Mouse (Mus musculus): ENCODE measurements around the gene Mov10. TPM values are rescaled to one million over a fixed set of nuclear protein-coding genes. Genes with fewer than 3 reads are reported as not detected.
A peak's percentile ranks its signal among the peaks of the same experiment; 100 is the strongest.
"Not testable (repeated sequence)": the region's sequence is repeated elsewhere in the genome, so short reads cannot be mapped to it uniquely, and the experiment has no call there.

Gene Mov10
- total RNA-seq, 2 experiments from 2014 or later = 29.8 to 30.0 TPM

DNA sequence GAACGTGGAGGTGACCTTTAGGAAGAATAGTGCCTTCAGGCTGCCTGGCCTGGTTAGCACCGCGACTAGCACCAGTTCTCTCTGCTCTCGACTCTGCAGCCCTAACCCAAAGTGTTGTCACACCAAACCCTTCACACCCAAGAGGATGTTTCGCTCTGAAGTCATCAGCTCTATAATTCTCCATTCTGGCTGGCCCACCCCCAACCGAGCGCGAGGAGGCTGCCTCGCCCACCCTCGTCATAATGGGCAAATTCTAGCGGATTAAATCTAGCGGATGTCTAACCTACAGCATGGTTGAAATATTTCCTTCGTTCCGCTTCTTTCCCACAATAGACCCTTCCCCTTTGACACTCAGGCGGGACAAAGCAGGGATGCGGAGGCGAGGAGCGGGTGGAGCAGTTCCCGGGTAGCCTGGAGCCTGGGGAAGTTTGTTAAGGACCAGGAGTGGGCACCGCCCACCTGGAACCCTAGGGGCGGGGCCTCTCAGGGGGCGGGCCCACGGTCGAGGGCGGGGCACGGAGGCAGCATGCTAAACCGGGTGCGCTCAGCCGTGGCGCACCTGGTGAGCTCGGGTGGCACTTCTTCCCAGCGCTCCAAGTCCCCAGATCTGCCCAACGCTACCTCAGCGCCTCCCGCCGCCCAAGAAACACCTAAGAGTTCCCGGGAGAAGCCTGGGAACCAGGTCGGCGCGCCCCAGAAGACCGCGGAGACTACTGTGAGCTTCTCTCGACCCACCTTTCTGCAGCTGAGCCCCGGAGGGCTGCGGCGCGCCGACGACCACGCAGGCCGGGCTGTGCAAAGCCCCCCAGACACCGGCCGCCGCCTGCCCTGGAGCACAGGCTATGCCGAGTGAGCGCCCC, 37.6 kb downstream of the Mov10 start, which contains the start of gene Ppm1j:
TSS of gene Ppm1j (plus strand) at position 496 of the 860 bp plus-strand sequence.
- peak; percentile 84 for DNase-seq

DNA sequence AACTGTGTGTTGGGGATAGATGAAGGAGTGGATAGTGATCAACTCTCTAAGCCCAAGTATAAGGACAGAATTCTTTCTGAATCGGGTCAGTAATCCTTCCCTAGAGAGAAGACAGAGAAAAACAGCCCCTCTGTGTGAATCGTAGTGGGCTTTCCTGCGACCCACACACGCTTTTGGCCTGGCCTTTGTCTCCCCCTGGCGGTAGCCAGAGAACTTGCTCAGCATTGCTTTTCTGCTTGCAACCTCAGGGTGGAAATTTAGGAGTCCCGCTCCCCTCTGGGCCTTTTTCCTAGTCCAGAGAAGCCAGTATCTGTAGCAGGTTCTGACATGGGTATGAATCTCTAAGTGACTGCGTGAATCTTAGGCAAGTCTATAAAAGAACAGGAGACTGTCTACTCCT, 38.4 kb downstream of the Mov10 start:
- DNase-seq = peak; percentile 77

DNA sequence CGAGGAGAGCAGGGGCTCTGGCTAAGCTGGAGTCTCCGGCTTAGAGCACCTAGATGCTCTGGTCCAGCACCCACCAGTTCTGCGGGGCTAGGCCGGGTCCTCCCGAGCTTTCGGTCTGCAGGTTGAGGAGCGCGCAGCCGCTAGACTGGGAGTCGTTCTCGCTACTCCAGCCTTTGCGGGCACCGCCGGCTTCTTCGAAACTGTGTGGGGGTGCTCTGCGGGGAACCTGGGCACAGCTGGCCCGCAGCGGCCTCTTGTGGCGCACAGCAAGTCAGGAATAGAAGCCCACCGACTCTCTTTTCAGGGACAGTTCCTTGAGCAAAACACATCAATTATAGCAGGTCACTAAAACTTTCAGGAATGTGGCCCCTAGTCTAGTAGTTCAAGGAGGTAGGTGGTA, 41.0 kb downstream of the Mov10 start:
- DNase-seq = peak; percentile 39

DNA sequence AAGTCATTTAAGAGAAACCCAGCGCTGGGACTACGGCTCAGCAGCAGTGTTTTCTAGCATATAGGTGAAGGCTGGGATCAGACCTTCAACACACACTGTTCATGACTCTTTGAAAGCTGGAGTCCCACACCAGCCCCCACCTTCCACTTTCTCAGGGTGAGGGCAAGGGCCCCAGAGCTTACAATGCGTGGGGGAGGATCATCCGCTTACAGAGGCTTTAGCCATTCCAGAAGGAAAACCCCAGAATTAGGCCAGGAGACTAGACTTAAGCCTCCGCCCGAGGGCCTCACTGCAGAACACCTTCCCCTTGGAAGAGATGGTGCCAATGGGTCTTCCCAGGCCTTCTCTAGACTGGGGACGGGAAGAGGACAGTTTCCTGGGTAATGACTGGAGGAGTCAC, 45.1 kb downstream of the Mov10 start:
- no peak for DNase-seq

DNA sequence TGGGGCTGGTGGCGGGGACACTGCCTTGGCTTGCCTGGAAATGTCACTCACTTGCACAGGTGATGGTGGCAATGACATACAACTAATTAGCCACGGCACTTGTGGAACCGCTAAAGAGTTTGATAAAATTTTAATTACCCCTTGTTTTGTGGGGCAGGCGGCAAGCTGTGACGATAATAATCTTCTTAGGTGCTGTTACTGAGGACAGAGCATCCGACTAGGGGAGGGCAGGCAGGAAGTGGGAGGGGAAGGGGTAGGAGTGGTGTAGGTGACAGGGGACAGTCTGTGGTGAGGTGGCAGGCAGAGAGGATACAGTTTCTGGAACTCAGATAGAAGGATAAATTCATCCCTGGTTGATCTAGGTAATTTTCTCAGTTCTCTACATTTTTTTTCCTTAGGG, 46.9 kb downstream of the Mov10 start:
- DNase-seq = no peak

DNA sequence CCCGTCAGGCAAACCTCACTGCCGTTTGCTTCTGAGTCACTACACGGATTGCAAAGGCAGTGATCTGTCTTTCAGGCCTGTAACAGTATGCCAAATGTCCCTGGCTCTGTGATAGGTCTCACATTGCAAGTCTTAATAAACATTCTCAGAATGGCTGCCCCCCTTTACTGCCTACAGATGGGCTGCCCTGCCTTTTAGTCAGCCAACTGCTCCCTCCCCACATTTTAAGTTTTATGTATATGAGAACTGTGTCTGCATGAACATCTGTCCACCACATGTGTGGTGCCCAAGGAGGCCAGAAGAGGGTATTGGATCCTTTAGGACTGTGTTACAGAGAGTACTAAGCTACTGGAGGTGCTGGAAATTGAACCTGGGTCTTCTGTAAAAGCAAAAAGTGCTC, 47.4 kb downstream of the Mov10 start:
- no peak for DNase-seq

DNA sequence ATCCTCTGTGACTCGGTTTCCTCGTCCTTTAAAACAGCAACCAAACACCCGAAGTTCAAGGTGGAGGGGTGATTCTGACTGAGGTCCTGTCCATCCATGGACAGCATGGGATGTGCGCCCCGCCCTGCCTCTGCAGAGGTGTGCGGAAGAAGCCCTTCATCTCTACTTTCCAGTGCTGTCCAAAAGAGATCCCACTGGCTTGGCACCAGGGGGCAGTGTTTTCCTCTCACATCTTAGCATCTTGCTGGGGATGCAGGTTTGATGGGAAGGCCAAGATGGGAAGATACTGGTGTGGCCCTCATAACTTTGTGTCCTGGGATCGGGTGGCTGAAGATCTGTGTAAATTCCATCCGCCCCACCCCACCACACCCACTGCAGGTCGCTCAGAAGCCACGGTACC, 48.3 kb downstream of the Mov10 start:
- DNase-seq = peak; percentile 73

DNA sequence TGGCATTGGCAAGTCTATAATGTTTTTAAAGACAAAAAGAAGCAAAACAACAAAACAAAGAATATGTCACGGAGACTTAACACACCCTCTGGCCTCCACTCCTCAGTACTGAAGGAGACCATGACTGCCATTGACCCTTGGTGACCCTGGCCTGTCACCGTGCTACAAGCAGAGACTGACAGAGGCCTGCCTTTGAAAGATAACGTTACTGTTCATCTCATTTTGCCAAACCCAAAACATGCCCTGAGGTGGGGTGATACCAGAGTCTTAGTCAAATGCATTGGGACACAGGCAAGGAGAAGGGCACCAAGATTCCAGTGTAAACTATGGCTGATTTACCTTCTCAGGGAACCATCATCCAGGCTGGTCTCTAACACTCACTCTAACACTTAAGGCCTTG, 49.2 kb downstream of the Mov10 start:
- no peak for DNase-seq

DNA sequence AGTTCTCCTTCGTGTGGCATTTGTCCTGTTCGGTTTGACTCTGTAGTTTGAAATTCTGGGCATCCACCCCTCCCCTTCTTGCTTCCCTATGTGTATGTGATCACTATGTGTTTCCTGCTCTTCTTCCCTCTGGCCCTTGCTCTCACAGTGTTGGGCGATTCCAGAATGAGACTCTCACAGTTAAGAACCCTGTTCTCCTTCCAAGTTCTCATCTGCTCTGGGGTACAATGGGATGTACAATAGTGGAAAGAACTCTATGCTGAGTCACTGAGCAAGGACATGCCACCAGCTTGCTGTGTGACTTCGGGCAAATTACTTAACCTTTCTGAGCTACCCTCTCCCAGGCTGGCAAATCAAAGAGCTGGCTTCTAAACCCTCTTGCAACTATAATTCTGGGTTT, 50.6 kb downstream of the Mov10 start:
- no peak for DNase-seq

DNA sequence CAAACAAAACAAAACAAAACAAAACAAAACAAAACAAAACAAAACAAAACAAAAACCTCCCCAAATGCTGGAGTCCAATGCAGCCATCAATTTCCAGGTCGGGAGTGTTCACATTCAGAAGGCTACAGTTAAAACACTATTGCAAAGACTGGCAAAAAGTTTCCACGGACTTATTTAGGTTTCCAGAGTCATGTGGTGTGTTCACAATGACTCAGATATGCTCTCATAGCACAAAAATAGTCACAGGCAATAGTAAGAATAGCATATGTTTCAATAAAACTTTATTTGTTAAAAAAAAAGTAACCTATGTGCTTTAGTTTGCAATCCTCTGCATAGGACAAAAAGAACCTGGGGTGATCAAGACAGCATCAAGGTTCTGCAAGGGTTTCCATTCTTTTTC, 51.2 kb downstream of the Mov10 start:
- no peak for DNase-seq

DNA sequence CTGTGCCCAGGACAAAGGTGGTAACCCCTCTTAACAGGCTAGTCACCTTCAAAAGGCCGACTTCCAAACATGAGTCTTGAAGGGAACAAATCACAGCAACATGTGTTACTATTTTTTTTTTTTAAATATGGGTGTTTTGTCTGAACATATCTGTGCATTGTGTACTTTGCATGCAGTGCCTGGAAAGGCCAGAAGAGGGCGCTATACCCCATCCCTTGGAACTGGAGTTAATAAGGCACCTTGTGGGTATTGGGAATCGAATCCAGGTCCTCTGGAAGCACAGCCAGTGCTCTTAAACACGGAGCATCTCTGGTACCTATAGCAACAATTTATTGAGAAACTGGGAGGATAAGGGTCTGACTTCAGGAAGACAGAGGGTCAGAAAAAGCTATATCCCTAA, 53.3 kb downstream of the Mov10 start:
- DNase-seq = peak; percentile 39

DNA sequence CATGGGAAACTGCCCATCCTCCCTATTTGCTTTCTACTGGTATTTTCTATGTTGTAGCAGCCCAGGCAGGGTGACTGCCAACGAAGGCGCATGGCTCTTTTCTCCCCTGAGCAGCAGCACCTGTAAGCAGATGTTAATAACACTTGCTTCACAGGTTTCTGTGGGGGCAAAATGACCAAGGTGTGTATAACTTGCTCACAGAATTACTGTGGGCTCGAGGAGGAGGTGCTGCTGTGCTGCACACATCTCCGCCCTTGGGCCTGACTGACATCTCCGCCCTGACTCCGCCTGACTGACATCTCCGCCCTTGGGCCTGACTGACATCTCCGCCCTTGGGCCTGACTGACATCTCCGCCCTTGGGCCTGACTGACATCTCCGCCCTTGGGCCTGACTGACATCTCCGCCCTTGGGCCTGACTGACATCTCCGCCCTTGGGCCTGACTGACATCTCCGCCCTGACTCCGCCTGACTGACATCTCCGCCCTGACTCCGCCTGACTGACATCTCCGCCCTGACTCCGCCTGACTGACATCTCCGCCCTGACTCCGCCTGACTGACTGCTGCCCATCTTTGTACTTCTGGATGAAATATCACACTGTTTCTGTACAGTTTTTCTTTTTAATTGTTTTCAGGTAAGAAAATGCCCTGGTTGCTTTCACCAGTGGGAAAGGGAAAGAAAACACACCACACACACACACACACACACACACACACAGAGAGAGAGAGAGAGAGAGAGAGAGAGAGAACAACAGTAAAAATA, 56.1 kb downstream of the Mov10 start:
- DNase-seq = not testable (repeated sequence)

DNA sequence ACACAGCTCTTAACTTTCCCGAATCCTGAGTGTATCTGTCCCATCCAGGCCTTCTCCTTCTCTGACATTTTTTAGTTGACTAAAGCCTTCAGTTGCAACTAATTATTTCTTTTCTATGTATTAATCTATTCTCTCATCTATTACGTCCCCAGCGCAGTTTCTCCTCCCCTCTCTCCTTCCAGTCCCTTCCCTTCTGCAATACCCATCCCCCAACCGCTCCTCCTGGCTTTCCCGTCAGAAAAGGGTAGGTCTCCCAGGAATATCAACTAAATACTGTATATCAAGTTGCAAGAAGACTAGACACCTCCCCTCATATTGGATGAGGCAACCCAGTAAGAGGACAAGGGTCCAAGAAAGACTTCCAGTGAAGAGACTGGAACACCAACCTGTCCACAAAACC, 59.5 kb downstream of the Mov10 start:
- DNase-seq = no peak

DNA sequence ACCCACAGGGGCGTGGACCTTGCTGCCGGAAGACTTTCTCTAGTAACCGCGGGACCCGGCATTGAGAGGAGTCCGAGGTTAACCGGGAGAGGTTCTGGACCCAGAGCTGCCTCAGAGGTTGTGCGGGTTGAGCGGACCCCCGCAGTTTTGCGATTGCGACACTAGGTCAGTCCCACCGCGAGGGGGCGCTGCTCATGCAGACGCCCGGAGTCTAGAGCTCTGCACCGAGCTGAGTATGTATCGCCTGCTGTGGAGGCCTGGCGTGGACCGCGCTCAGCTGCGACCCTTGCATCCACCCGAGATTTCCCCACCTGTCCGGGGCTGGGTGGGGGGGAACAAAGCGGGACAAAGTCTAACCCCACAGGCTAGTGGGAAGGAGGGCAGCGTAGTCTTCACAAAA, 60.0 kb downstream of the Mov10 start:
- peak; percentile 82 for DNase-seq

DNA sequence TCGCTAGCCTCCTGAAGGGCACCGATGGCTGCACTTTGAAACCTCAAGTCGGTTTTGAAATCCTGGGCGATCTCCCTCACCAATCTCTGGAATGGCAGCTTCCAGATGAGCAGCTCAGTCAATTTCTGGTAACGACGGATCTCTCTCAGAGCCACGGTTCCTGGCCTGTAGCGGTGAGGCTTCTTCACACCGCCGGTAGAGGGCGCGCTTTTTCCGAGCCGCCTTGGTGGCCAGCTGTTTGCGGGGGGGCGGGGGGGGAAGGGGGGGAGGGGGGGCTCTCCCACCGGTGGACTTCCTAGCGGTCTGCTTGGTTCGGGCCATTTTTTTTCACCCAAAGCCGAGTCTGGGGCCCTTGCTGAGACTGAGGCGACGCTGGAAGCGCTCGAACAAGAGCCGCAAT, 65.5 kb downstream of the Mov10 start:
- DNase-seq = peak; percentile 36

Other genes starting within 250 kb of the Mov10 start
- gene Slc16a1, start 179.9 kb downstream of the Mov10 start, total RNA-seq (2021) = 100 to 1,000 TPM; 104 to 117 TPM
- gene Ppm1j, start 37.5 kb downstream of the Mov10 start, total RNA-seq (2021) = 10 to 100 TPM in 1 of 2 experiments, 1 to 10 TPM in 1; 6.7 to 10.1 TPM
- gene Fam19a3, start 36.7 kb downstream of the Mov10 start, total RNA-seq (2021) = 1 to 10 TPM in 1 of 2 experiments, under 1 TPM in 1; 0.72 to 1.2 TPM
- 100 to 1,000 TPM; 156 to 166 TPM for gene Rhoc, start 30.2 kb downstream of the Mov10 start, total RNA-seq (2021)
- 10 to 100 TPM; 30.5 to 31.0 TPM for gene St7l, start 45.4 kb upstream of the Mov10 start, total RNA-seq (2021)
- gene Capza1, start 45.9 kb upstream of the Mov10 start, total RNA-seq (2021) = 10 to 100 TPM; 93.3 to 94.3 TPM
- 10 to 100 TPM in 1 of 2 experiments, 1 to 10 TPM in 1; 9.8 to 11.0 TPM for gene Wnt2b, start 143.4 kb upstream of the Mov10 start, total RNA-seq (2021)
- gene Cttnbp2nl, start 234.6 kb upstream of the Mov10 start, total RNA-seq (2021) = 10 to 100 TPM; 22.3 to 29.2 TPM
- not detected for gene 4930564D02Rik, start 248.3 kb upstream of the Mov10 start, total RNA-seq (2021)

All from adrenal gland, postnatal 10 days (tissue).